Mouse (Mus musculus) cerebellum, adult 9-10 months (tissue): ENCODE data around the gene Hebp2.
A peak's percentile ranks its signal among the peaks of the same experiment; 100 is the strongest.
"Not testable (repeated sequence)": the region's sequence is repeated elsewhere in the genome, so short reads cannot be mapped to it uniquely, and the experiment has no call there.

Experiments used
- DNase-seq: peaks from one replicate; pipeline ENCODE4 v3.0.0; 2022

The Hebp2 gene

DNA sequence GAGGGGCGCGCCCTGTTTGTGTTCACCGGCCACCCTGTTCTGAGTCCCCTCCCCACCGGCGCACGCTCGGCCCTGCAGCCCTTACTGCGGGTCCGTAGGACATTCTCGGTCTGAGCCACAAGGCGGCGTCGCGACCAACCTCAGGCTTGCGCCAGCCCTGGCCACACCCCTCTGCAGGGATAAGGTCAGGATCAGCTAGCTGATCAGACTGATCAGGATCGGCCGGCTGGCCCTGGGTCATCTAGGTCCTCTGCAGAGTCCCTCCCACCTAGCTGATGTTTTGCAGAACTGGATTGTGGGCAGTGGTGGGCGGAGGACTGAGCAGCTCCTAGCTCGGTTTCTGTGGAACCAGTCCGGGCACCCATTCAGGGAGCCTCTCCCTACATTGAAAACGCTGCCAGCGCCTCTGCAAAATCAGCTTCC is at the start of gene Hebp2:
Hebp2 (minus strand) TSS at position 264 of the 423 bp plus-strand sequence.
- DNase-seq, result peak; percentile 70

- no peak for DNase-seq
Observed at GRCm38 (mm10) chr10:18589455-18589854, 43.6 kb upstream of the Hebp2 start.

- DNase-seq, result no peak
Observed at GRCm38 (mm10) chr10:18584188-18584587, 38.3 kb upstream of the Hebp2 start.

DNA sequence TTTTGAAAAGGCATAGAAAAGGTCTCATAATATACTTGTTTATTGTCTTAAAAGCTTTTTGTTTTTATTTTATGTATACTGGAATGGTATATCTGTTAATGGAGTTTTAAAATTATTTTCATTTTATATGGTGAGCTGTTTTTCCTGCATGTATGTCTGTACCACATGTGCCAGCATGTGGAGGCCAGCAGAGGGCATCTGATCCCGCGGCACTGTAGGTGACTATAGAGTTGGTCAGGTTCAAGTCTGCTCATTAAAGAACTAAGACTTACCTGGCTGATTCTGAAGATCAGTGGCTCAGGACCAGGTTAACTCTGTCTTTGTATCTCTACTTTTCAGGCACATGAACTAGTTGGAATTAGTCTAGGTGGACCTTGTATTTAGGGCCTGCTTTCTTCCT is 26.7 kb upstream of the Hebp2 start:
- no peak for DNase-seq

- peak; percentile 64 for DNase-seq
Observed at GRCm38 (mm10) chr10:18562940-18563339, 17.1 kb upstream of the Hebp2 start.

GRCm38 (mm10) chr10:18561445-18561844 is 15.6 kb upstream of the Hebp2 start:
- no peak for DNase-seq

- not testable (repeated sequence) for DNase-seq
Observed at GRCm38 (mm10) chr10:18559076-18559475, 13.2 kb upstream of the Hebp2 start.

DNA sequence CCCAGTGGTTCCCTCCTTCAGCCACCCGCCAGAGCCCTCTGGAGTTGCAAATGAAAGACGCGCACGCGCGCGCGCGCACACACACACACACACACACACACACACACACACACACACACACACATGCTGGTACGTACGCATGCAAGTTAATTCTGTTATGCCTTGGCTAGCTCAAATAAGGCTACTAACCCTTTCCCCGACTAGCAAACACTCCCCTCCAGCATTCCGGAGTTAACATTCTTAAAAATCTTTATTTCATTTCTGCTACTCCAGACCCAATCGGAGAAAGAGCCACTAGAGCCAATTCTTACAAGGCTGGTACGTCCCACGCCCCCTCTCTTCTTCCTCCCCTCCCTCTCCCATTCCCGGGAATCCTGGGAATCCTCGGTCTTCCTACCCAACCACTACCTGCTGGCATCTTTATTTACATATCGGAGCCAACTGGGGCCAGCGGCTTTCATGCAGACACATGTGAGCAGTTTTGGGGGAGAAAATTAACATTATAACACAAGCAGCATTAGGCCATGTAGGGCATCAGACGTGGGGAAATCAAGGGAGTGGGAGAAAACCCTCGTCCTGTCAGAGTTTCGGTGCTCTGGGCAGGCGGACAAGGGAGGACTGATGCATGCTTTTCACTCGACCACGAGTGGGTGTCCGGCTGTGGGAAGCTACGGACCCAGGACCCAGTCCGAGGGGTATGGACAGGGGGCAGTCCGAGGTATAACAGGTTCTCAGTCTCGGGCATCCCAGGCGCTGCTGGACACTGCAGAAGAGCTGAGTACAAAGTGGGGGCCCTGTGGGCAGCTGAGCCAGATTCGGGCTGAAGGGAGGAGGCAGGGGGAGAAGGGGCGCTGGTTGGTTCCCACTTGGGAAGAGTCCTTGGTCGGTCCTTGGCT is 3.7 kb upstream of the Hebp2 start:
- DNase-seq, result no peak

DNA sequence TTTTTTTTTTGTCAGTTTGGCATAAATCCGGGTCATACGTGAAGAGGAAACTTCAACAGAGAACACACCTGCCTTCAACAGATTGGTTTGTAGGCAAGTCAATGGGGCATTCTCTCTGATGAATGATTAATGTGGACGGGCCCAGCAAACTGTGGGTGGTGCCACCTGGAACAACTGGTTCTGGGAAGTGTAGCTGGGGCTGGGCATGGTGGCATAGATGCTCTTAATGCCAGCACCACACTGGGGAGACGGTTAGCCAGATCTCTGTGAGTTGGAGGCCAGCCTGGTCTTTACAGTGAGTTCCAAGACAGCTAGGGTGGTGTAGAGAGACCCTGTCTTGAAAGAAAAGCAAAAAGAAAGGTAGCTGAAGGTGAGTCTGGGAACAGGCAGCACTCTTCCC is 1.5 kb upstream of the Hebp2 start:
- no peak for DNase-seq

- no peak for DNase-seq
Observed at GRCm38 (mm10) chr10:18545309-18545708, 567 bp downstream of the Hebp2 start.

- no peak for DNase-seq
Observed at GRCm38 (mm10) chr10:18536889-18537288, 9.0 kb downstream of the Hebp2 start.

GRCm38 (mm10) chr10:18532293-18532692 is 13.6 kb downstream of the Hebp2 start:
- DNase-seq, result no peak

DNA sequence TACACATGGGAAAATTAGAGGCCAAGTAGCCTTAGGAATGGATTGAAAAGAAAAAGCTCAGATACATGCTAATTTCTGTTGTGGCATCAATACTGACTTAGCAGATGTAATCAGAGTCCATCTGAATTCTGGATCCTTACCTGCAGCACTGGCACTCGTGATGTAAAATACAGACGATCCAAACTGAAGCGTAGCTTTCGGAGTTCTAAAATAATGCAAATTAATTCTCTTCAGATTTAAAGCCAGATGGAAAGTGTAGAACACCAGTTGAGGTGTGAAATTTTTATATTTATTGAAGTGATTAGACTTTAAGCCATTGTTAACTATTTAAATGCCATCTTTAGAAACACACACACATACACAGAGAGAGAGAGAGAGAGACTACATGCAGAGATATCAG is 15.7 kb downstream of the Hebp2 start:
- no peak for DNase-seq

- no peak for DNase-seq
Observed at GRCm38 (mm10) chr10:18529177-18529576, 16.7 kb downstream of the Hebp2 start.

DNA sequence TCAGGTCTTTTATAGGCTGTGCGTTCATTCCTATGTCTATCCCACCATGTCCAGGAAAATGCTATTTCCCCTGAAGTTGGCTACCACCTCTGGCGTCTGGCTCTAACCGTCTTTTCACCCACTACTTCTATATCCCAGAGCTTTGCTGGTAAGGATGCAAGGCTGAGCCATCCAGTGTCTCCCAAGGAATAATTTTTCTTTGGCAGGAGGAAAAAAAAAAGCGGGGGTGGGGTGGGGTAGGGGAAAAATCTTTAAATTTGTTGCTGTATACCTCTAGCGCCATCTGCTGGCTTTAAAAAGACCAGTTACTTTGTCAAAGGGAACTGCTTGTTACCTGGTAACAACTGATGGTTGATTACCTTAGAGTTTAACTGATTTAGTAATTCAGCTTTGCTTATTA is 17.4 kb downstream of the Hebp2 start:
- DNase-seq, result peak; percentile 81

DNA sequence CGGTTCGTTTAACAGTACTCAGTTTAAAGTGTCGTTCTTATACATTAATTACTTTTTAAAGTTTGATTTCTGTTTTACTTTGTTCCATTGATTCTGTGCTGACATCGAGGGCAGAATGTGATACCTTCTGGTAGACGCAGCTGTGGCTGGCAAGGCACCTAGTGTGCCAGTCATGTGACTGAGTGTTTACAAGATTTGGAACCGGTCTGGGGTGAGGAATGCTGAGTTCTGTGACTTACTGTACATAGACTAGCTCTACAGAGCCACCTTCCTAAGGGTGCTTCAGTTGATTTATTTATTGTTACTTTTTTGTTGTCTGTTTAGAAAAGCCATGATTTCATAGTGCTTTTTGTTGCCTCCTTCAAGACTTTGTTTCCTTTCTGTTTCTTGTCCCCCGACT is 18.1 kb downstream of the Hebp2 start:
- peak; percentile 68 for DNase-seq

GRCm38 (mm10) chr10:18526851-18527675 is 18.8 kb downstream of the Hebp2 start:
- peak; percentile 83 for DNase-seq

- peak; percentile 87 for DNase-seq
Observed at GRCm38 (mm10) chr10:18526184-18526850, 19.6 kb downstream of the Hebp2 start.

DNA sequence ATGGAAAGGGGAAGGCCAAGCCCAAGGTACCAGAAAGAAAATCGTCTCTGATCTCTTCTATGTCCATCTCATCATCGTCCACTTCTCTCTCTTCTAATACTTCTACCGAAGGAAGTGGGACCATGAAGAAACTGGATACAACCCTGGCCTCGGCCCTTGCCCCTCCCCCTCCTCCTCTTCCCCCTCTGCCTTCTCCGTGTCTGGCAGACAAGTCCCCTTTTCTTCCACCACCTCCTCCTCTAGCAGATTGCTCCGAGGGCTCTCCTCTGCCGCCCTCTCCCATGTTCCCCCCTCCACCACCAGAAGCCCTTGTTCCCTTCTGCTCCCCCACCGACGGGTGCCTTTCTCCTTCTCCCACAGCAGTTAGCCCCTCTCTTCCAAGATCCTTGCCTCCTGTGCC is 20.1 kb downstream of the Hebp2 start:
- DNase-seq, result no peak

GRCm38 (mm10) chr10:18525311-18525710 is 20.6 kb downstream of the Hebp2 start:
- peak; percentile 48 for DNase-seq

- no peak for DNase-seq
Observed at GRCm38 (mm10) chr10:18522556-18522955, 23.3 kb downstream of the Hebp2 start.

DNA sequence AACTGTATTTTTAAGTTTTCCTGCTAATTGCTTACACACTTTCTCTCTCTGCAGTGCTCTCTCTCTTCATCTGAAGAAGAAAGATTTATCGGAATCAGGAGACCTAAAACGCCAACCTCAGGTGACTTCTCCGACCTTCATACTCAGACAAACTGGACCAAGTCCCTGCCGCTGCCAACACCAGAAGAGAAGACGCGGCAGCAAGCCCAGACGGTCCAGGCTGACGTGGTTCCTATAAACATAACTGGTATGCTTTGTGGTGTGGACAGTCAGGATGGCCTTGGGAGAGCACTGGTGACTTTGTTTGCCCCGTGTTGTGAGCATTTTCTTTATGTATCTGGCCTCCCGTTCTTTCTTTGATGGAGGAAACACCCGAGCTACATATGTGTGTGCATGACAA is 34.4 kb downstream of the Hebp2 start:
- DNase-seq, result no peak

- DNase-seq, result no peak
Observed at GRCm38 (mm10) chr10:18510663-18511062, 35.2 kb downstream of the Hebp2 start.
